Mouse (Mus musculus) ovary, postnatal 36 days (tissue): Measurements from ENCODE around the gene Gm28870.
"Not testable (repeated sequence)": the region's sequence is repeated elsewhere in the genome, so short reads cannot be mapped to it uniquely, and the experiment has no call there.

Source experiments
- DNase-seq: peaks from one replicate; pipeline ENCODE4 v3.0.0; 2022; ENCODE audit warnings: low spot score, mixed read lengths

Gm28870 gene

GRCm38 (mm10) chrY:50096976-50097375, at the start of gene Gm28870:
TSS of gene Gm28870 (plus strand) at chrY:50097276.
- not testable (repeated sequence) for DNase-seq
